Mouse (Mus musculus): Measurements from ENCODE around the gene Hsf5. TPM values are rescaled to one million over a fixed set of nuclear protein-coding genes. Genes with fewer than 3 reads are reported as not detected.

Gene Hsf5
- total and polyA plus RNA-seq, 2 experiments, result 0.05 to 0.09 TPM

- H3K27me3 ChIP-seq (ENCODE audit: control insufficient read depth, insufficient read depth, low read length), result no peaks in the 10 kb centered on the region
- peaks cover 4% of the 10 kb centered on the region; the same call in 1 of the 2 replicates for H3K79me2 ChIP-seq (ENCODE audit: control insufficient read depth, insufficient read depth, low read length)
- no peak for TF ChIP-seq CTCF (IDR thresholded peaks at IDR 0.05; ENCODE audit: low read depth, low read length)
- TF ChIP-seq POLR2A (IDR thresholded peaks at IDR 0.05; ENCODE audit: extremely low read depth, insufficient read depth, low read length), result no peak
- H3K27ac ChIP-seq (replicated peaks; ENCODE audit: insufficient read depth, low read depth, low read length), result no peak overlapping the region
- no peak overlapping the region for H3K4me3 ChIP-seq (ENCODE audit: insufficient read depth, low read depth, low read length)
- H3K4me1 ChIP-seq (ENCODE audit: control insufficient read depth, insufficient read depth, low read length), result peaks cover 6% of the 10 kb centered on the region
- no peak overlapping the region for H3K9ac ChIP-seq (ENCODE audit: low read depth, low read length)
- DNase-seq (ENCODE audit: extremely low read depth, low read depth, low spot score), result peak; percentile 25
- WGBS, result 90% methylated on average over 13 of the region's 13 CpGs
- peaks cover 64% of the 10 kb centered on the region for H3K36me3 ChIP-seq (ENCODE audit: control insufficient read depth, insufficient read depth, low read length)
Observed at GRCm38 (mm10) chr11:87599395-87600089, 17.4 kb upstream of the Hsf5 start.

- Histone ChIP-seq H3K36me3 (ENCODE audit: control insufficient read depth, insufficient read depth, low read length) (peaks cover 72% of the 10 kb centered on the region), H3K9ac (ENCODE audit: low read depth, low read length) (no peak overlapping the region), H3K79me2 (ENCODE audit: control insufficient read depth, insufficient read depth, low read length) (peaks cover 4% of the 10 kb centered on the region; the same call in 1 of the 2 replicates), H3K4me1 (ENCODE audit: control insufficient read depth, insufficient read depth, low read length) (peaks cover 4% of the 10 kb centered on the region), H3K4me3 (ENCODE audit: insufficient read depth, low read depth, low read length) (no peak overlapping the region), H3K27me3 (ENCODE audit: control insufficient read depth, insufficient read depth, low read length) (no peaks in the 10 kb centered on the region), H3K27ac (replicated peaks; ENCODE audit: insufficient read depth, low read depth, low read length) (no peak overlapping the region)
- DNase-seq (ENCODE audit: extremely low read depth, low read depth, low spot score), result peak; percentile 28
- WGBS, result 78% methylated on average over 10 of the region's 10 CpGs
- TF ChIP-seq POLR2A (IDR thresholded peaks at IDR 0.05; ENCODE audit: extremely low read depth, insufficient read depth, low read length) (no peak), CTCF (IDR thresholded peaks at IDR 0.05; ENCODE audit: low read depth, low read length) (no peak)
Observed at GRCm38 (mm10) chr11:87600322-87600853, 16.6 kb upstream of the Hsf5 start.

- WGBS, result 95% methylated on average over 9 of the region's 9 CpGs
- Histone ChIP-seq H3K4me3 (ENCODE audit: insufficient read depth, low read depth, low read length) (no peak overlapping the region), H3K27me3 (ENCODE audit: control insufficient read depth, insufficient read depth, low read length) (no peaks in the 10 kb centered on the region), H3K9ac (ENCODE audit: low read depth, low read length) (no peak overlapping the region), H3K27ac (replicated peaks; ENCODE audit: insufficient read depth, low read depth, low read length) (no peak overlapping the region), H3K36me3 (ENCODE audit: control insufficient read depth, insufficient read depth, low read length) (peaks cover 86% of the 10 kb centered on the region), H3K79me2 (ENCODE audit: control insufficient read depth, insufficient read depth, low read length) (no peaks in the 10 kb centered on the region), H3K4me1 (ENCODE audit: control insufficient read depth, insufficient read depth, low read length) (no peaks in the 10 kb centered on the region)
- TF ChIP-seq POLR2A (IDR thresholded peaks at IDR 0.05; ENCODE audit: extremely low read depth, insufficient read depth, low read length) (no peak), CTCF (IDR thresholded peaks at IDR 0.05; ENCODE audit: low read depth, low read length) (no peak)
- DNase-seq (ENCODE audit: extremely low read depth, low read depth, low spot score), result no peak
Observed at GRCm38 (mm10) chr11:87602234-87602633, 14.7 kb upstream of the Hsf5 start.

GRCm38 (mm10) chr11:87603571-87603970 is 13.4 kb upstream of the Hsf5 start:
- TF ChIP-seq POLR2A (IDR thresholded peaks at IDR 0.05; ENCODE audit: extremely low read depth, insufficient read depth, low read length), result no peak
- TF ChIP-seq CTCF (IDR thresholded peaks at IDR 0.05; ENCODE audit: low read depth, low read length), result no peak
- WGBS, result 86% methylated on average over 2 of the region's 2 CpGs
- DNase-seq (ENCODE audit: extremely low read depth, low read depth, low spot score), result no peak

GRCm38 (mm10) chr11:87609264-87609663 is 7.7 kb upstream of the Hsf5 start:
- 24% methylated on average over 7 of the region's 7 CpGs for WGBS
- Histone ChIP-seq H3K79me2 (ENCODE audit: control insufficient read depth, insufficient read depth, low read length) (no peaks in the 10 kb centered on the region; the same call in 1 of the 2 replicates), H3K9ac (ENCODE audit: low read depth, low read length) (no peak overlapping the region), H3K4me1 (ENCODE audit: control insufficient read depth, insufficient read depth, low read length) (peaks cover 11% of the 10 kb centered on the region), H3K27ac (replicated peaks; ENCODE audit: insufficient read depth, low read depth, low read length) (peak overlapping the region; percentile 51; the same call in 1 of the 2 replicates), H3K4me3 (ENCODE audit: insufficient read depth, low read depth, low read length) (no peak overlapping the region), H3K36me3 (ENCODE audit: control insufficient read depth, insufficient read depth, low read length) (peaks cover 87% of the 10 kb centered on the region), H3K27me3 (ENCODE audit: control insufficient read depth, insufficient read depth, low read length) (no peaks in the 10 kb centered on the region)
- TF ChIP-seq CTCF (IDR thresholded peaks at IDR 0.05; ENCODE audit: low read depth, low read length), result no peak
- TF ChIP-seq POLR2A (IDR thresholded peaks at IDR 0.05; ENCODE audit: extremely low read depth, insufficient read depth, low read length), result no peak
- peak; percentile 93 for DNase-seq (ENCODE audit: extremely low read depth, low read depth, low spot score)

More at GRCm38 (mm10) chr11:87603571-87603970, 13.4 kb upstream of the Hsf5 start:
- H3K4me3 ChIP-seq (ENCODE audit: insufficient read depth, low read depth, low read length), result no peak overlapping the region
- no peaks in the 10 kb centered on the region for H3K27me3 ChIP-seq (ENCODE audit: control insufficient read depth, insufficient read depth, low read length)
- H3K4me1 ChIP-seq (ENCODE audit: control insufficient read depth, insufficient read depth, low read length), result peaks cover 6% of the 10 kb centered on the region; the same call in 1 of the 2 replicates
- H3K79me2 ChIP-seq (ENCODE audit: control insufficient read depth, insufficient read depth, low read length), result no peaks in the 10 kb centered on the region
- peaks cover 86% of the 10 kb centered on the region for H3K36me3 ChIP-seq (ENCODE audit: control insufficient read depth, insufficient read depth, low read length)
- H3K27ac ChIP-seq (replicated peaks; ENCODE audit: insufficient read depth, low read depth, low read length), result no peak overlapping the region
- no peak overlapping the region for H3K9ac ChIP-seq (ENCODE audit: low read depth, low read length)

- H3K36me3 ChIP-seq (ENCODE audit: control insufficient read depth, insufficient read depth, low read length), result peaks cover 85% of the 10 kb centered on the region
- no peaks in the 10 kb centered on the region for H3K27me3 ChIP-seq (ENCODE audit: control insufficient read depth, insufficient read depth, low read length)
- WGBS, result 91% methylated on average over 9 of the region's 9 CpGs
- no peak overlapping the region for H3K9ac ChIP-seq (ENCODE audit: low read depth, low read length)
- H3K79me2 ChIP-seq (ENCODE audit: control insufficient read depth, insufficient read depth, low read length), result no peaks in the 10 kb centered on the region; the same call in 1 of the 2 replicates
- H3K4me1 ChIP-seq (ENCODE audit: control insufficient read depth, insufficient read depth, low read length), result peaks cover 11% of the 10 kb centered on the region
- TF ChIP-seq POLR2A (IDR thresholded peaks at IDR 0.05; ENCODE audit: extremely low read depth, insufficient read depth, low read length), result no peak
- no peak for TF ChIP-seq CTCF (IDR thresholded peaks at IDR 0.05; ENCODE audit: low read depth, low read length)
- no peak for DNase-seq (ENCODE audit: extremely low read depth, low read depth, low spot score)
- H3K27ac ChIP-seq (replicated peaks; ENCODE audit: insufficient read depth, low read depth, low read length), result no peak overlapping the region
- no peak overlapping the region for H3K4me3 ChIP-seq (ENCODE audit: insufficient read depth, low read depth, low read length)
Observed at GRCm38 (mm10) chr11:87611547-87611946, 5.4 kb upstream of the Hsf5 start.

All from liver, adult 2 months (tissue).